Mouse (Mus musculus) small intestine, adult 2 months (tissue): ENCODE results near the gene Arhgef40. TPM values are rescaled to one million over a fixed set of nuclear protein-coding genes. Genes with fewer than 3 reads are reported as not detected.
"Not testable (repeated sequence)": the region's sequence is repeated elsewhere in the genome, so short reads cannot be mapped to it uniquely, and the experiment has no call there.

ENCODE experiments used
- H3K27ac ChIP-seq: fragments of 200-500 bp; 2 replicates; pipeline ENCODE4 v1.5.1; 2012; ENCODE audit warnings: low read depth, low read length, control low read depth, inconsistent platforms; ENCODE audit not compliant: insufficient read depth
- H3K27me3 ChIP-seq: fragments of 200-500 bp; 2 replicates; pipeline ENCODE4 v1.6.1; 2012; ENCODE audit warnings: mild to moderate bottlenecking, moderate library complexity, low read length, inconsistent platforms; ENCODE audit not compliant: control insufficient read depth, insufficient read depth
- H3K36me3 ChIP-seq: fragments of 200-500 bp; 2 replicates; pipeline ENCODE4 v1.6.1; 2012; ENCODE audit warnings: mild to moderate bottlenecking, low read length, control low read depth, inconsistent platforms; ENCODE audit not compliant: control insufficient read depth, insufficient read depth
- H3K4me1 ChIP-seq: fragments of 200-500 bp; 2 replicates; pipeline ENCODE4 v1.6.1; 2012; ENCODE audit warnings: low read length, inconsistent platforms, mixed read lengths; ENCODE audit not compliant: control insufficient read depth, insufficient read depth, insufficient read length
- H3K4me3 ChIP-seq: fragments of 200-500 bp; 2 replicates; pipeline ENCODE4 v1.5.1; 2012; ENCODE audit warnings: low read depth, mild to moderate bottlenecking, control low read depth, inconsistent platforms, low read length, moderate library complexity
- CTCF ChIP-seq: fragments of 200-500 bp; IDR thresholded peaks from 2 replicates; pipeline ENCODE4 v1.5.1; 2012; ENCODE audit warnings: low read depth, mild to moderate bottlenecking, control low read depth, inconsistent platforms, low read length, moderate library complexity, mixed read lengths; ENCODE audit not compliant: insufficient replicate concordance, insufficient read length; ENCODE audit errors: extremely low read depth
- POLR2A ChIP-seq: fragments of 200-500 bp; IDR thresholded peaks from 2 replicates; pipeline ENCODE4 v1.6.1; 2012; ENCODE audit warnings: low read depth, mild to moderate bottlenecking, control low read depth, inconsistent platforms, low read length, moderate library complexity
- WGBS: fragments of 180-500 bp; shearing (Covaris S2); methylation state at CpG from one replicate; pipeline ENCODE4 v1.1.7; 2018; 5-methylcytosine and 5-hydroxymethylcytosine counted together
- polyA plus RNA-seq: library from polyadenylated mRNA; depleted of rRNA; stranded (reverse); fragments of >200 nt; gene quantifications from 2 replicates; pipeline ENCODE4 v1.2.3, GENCODE M21; 2012; rRNA removed

Gene Arhgef40
- polyA plus RNA-seq, 1 experiment = 19.1 TPM

- H3K27ac ChIP-seq = no peak overlapping the region
- TF ChIP-seq POLR2A = no peak
- TF ChIP-seq CTCF = no peak
- H3K36me3 ChIP-seq = no peaks in the 10 kb centered on the region
- H3K4me3 ChIP-seq = no peak overlapping the region
- no peaks in the 10 kb centered on the region for H3K4me1 ChIP-seq
- WGBS = 4% methylated on average over 8 of the region's 8 CpGs
- no peaks in the 10 kb centered on the region for H3K27me3 ChIP-seq
Measured at GRCm38 (mm10) chr14:52044901-52045678, 60.6 kb downstream of the Arhgef40 start.

GRCm38 (mm10) chr14:52045966-52046565 lies 61.5 kb downstream of the Arhgef40 start:
- no peak for TF ChIP-seq CTCF
- no peak for TF ChIP-seq POLR2A
- Histone ChIP-seq H3K36me3 (no peaks in the 10 kb centered on the region), H3K27ac (no peak overlapping the region), H3K4me3 (no peak overlapping the region), H3K27me3 (no peaks in the 10 kb centered on the region), H3K4me1 (no peaks in the 10 kb centered on the region)
- WGBS = 81% methylated on average over 9 of the region's 9 CpGs

DNA sequence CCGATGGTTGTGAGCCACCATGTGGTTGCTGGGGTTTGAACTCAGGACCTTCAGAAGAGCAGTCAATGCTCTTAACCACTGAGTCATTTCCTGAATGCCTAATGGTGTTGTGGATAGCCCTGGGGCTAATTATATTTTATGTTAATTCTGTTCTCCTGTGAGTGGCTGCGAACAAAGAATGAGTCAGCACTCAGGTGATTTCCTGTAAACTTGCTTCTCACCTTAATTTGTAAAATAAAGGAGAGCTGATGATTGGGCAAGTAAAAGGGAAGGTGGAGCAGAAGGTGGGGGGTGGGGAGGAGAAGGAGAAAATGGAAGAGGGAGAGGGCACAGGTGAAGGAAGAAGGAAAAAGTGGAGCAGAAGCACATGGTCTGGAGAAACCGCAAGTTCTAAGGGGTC lies 68.2 kb downstream of the Arhgef40 start:
- H3K36me3 ChIP-seq, H3K4me1 ChIP-seq, H3K27me3 ChIP-seq, H3K27ac ChIP-seq, H3K4me3 ChIP-seq: not testable (repeated sequence)
- WGBS = 85% methylated on average over 3 of the region's 3 CpGs

Other genes with a start within 250 kb of the Arhgef40 start
- 46.7 and 466 TPM in 2 replicates for gene Ang4, start 211.1 kb upstream of the Arhgef40 start, polyA plus RNA-seq
- gene AY358078, start 184.7 kb upstream of the Arhgef40 start, polyA plus RNA-seq = 0.13 TPM in 1 of 2 replicates, not detected in the other
- 0.15 TPM in 1 of 2 replicates, not detected in the other for gene Ear6, start 131.0 kb upstream of the Arhgef40 start, polyA plus RNA-seq
- 11.2 and 16.9 TPM in 2 replicates for gene Mettl17, start 99.9 kb upstream of the Arhgef40 start, polyA plus RNA-seq
- gene Slc39a2, start 91.8 kb upstream of the Arhgef40 start, polyA plus RNA-seq = 0.30 and 0.61 TPM in 2 replicates
- gene Ndrg2, start 70.6 kb upstream of the Arhgef40 start, polyA plus RNA-seq = 23.7 and 32.9 TPM in 2 replicates
- gene Tppp2, start 66.3 kb upstream of the Arhgef40 start, polyA plus RNA-seq = not detected in 2 replicates
- gene Rnase13, start 61.9 kb upstream of the Arhgef40 start, polyA plus RNA-seq = not detected in 2 replicates
- 53.4 and 91.5 TPM in 2 replicates for gene Tmem253, start 30.9 kb downstream of the Arhgef40 start, polyA plus RNA-seq
- gene Zfp219, start 36.0 kb downstream of the Arhgef40 start, polyA plus RNA-seq = 37.9 and 72.7 TPM in 2 replicates
- gene Olfr221, start 57.7 kb downstream of the Arhgef40 start, polyA plus RNA-seq = not detected in 2 replicates
- gene Hnrnpc, start 119.3 kb downstream of the Arhgef40 start, polyA plus RNA-seq = 8.4 and 22.4 TPM in 2 replicates
- gene Rpgrip1, start 126.0 kb downstream of the Arhgef40 start, polyA plus RNA-seq = 0.86 and 1.0 TPM in 2 replicates
- gene Supt16, start 212.7 kb downstream of the Arhgef40 start, polyA plus RNA-seq = 1.7 and 4.0 TPM in 2 replicates